Mouse (Mus musculus) T-helper 1 cell (primary cell): ENCODE measurements around the gene Zfp811.
"Not testable (repeated sequence)": the region's sequence is repeated elsewhere in the genome, so short reads cannot be mapped to it uniquely, and the experiment has no call there.

Experiments
- in situ Hi-C: fragments of 300-600 bp; cut with MboI, MseI; formaldehyde crosslinking; loops from one replicate; pipeline ENCODE4 v1.15.1; 2025; ENCODE audit warnings: high pct_unique_total_duplicates

Zfp811 gene

GRCm38 (mm10) chr17:32809544-32810374 lies at the start of gene Zfp811:
Gene Zfp811, minus strand, starts transcription at chr17:32809931.
- in situ Hi-C loops: no loop called here

GRCm38 (mm10) chr17:32856713-32857112 lies 47.0 kb upstream of the Zfp811 start:
- in situ Hi-C loops: not testable (repeated sequence)

GRCm38 (mm10) chr17:32851581-32851980 lies 41.9 kb upstream of the Zfp811 start:
- in situ Hi-C loops: no loop called here

GRCm38 (mm10) chr17:32841388-32841787 lies 31.7 kb upstream of the Zfp811 start:
- in situ Hi-C loops: loop anchor here (10.0 kb wide), 1 partner anchor 1443 kb away; the partner anchor contains the start of gene H2-Aa

- in situ Hi-C loops: no loop called here
These were observed 29.5 kb upstream of the Zfp811 start for GRCm38 (mm10) chr17:32839083-32839802.

GRCm38 (mm10) chr17:32830418-32830782 lies 20.7 kb upstream of the Zfp811 start:
- in situ Hi-C loops: no loop called here

GRCm38 (mm10) chr17:32829540-32830417 lies 20.0 kb upstream of the Zfp811 start, which contains the start of gene Zfp799:
Gene Zfp799, minus strand, starts transcription at chr17:32830261.
- in situ Hi-C loops: no loop called here

GRCm38 (mm10) chr17:32816074-32816784 lies 6.5 kb upstream of the Zfp811 start:
- in situ Hi-C loops: no loop called here

- in situ Hi-C loops: no loop called here
These were observed 4.4 kb upstream of the Zfp811 start for GRCm38 (mm10) chr17:32814136-32814535.

- in situ Hi-C loops: no loop called here
These were observed 917 bp upstream of the Zfp811 start for GRCm38 (mm10) chr17:32810648-32811047.

GRCm38 (mm10) chr17:32808921-32809320 lies 810 bp downstream of the Zfp811 start:
- in situ Hi-C loops: no loop called here

GRCm38 (mm10) chr17:32789244-32789643 lies 20.5 kb downstream of the Zfp811 start:
- in situ Hi-C loops: no loop called here

GRCm38 (mm10) chr17:32788576-32788975 lies 21.2 kb downstream of the Zfp811 start:
- in situ Hi-C loops: no loop called here

GRCm38 (mm10) chr17:32788094-32788559 lies 21.6 kb downstream of the Zfp811 start, which contains the start of gene Zfp871:
Gene Zfp871, minus strand, starts transcription at chr17:32788287.
- in situ Hi-C loops: no loop called here

GRCm38 (mm10) chr17:32787436-32788093 lies 22.2 kb downstream of the Zfp811 start:
- in situ Hi-C loops: no loop called here

GRCm38 (mm10) chr17:32786944-32787343 lies 22.8 kb downstream of the Zfp811 start:
- in situ Hi-C loops: no loop called here

- in situ Hi-C loops: no loop called here
These were observed 24.1 kb downstream of the Zfp811 start for GRCm38 (mm10) chr17:32785656-32786055.

GRCm38 (mm10) chr17:32777564-32777963 lies 32.2 kb downstream of the Zfp811 start:
- in situ Hi-C loops: no loop called here

- in situ Hi-C loops: no loop called here
These were observed 38.5 kb downstream of the Zfp811 start for GRCm38 (mm10) chr17:32771213-32771612.

- in situ Hi-C loops: no loop called here
These were observed 43.3 kb downstream of the Zfp811 start for GRCm38 (mm10) chr17:32766422-32766821.
